Mouse (Mus musculus): ENCODE data around the gene Tex2.

GRCm38 (mm10) chr11:106606042-106606441 is 7.2 kb downstream of the Tex2 start:
- TF ChIP-seq POLR2A (IDR thresholded peaks at IDR 0.05; ENCODE audit: borderline replicate concordance, extremely low read depth, low read depth, low read length) (no peak), CTCF (IDR thresholded peaks at IDR 0.05; ENCODE audit: insufficient read depth, low read length) (no peak)

Data from lung, adult 2 months (tissue).